Mouse (Mus musculus): ENCODE measurements around the gene Trim47. TPM values are rescaled to one million over a fixed set of nuclear protein-coding genes. Genes with fewer than 3 reads are reported as not detected.

Gene Trim47
- 8.4 and 9.3 TPM in 2 replicates for polyA plus RNA-seq (2012; rRNA removed)

GRCm38 (mm10) chr11:116127156-116127980 lies at the start of gene Trim47:
Trim47 (minus strand) TSS chr11:116127210.

GRCm38 (mm10) chr11:116167884-116168439 lies 41.0 kb upstream of the Trim47 start, which contains the start of gene Fbf1:
Fbf1 (minus strand) TSS chr11:116168166.

GRCm38 (mm10) chr11:116138468-116139138 lies 11.6 kb upstream of the Trim47 start, which contains the start of gene Mrpl38:
Mrpl38 (minus strand) TSS chr11:116138868.

GRCm38 (mm10) chr11:116130488-116131205 lies 3.6 kb upstream of the Trim47 start, which contains the start of gene Trim65:
Trim65 (minus strand) TSS chr11:116131128.

GRCm38 (mm10) chr11:116086258-116087193 lies 40.5 kb downstream of the Trim47 start, which contains the start of gene Wbp2:
Wbp2 (minus strand) TSS chr11:116086995.

GRCm38 (mm10) chr11:116077446-116078204 lies 49.4 kb downstream of the Trim47 start, which contains the start of gene Unc13d:
Unc13d (minus strand) TSS chr11:116077961.

Other genes with a start within 250 kb of the Trim47 start
- gene Smim5, start 227.2 kb downstream of the Trim47 start, polyA plus RNA-seq (2012; rRNA removed), result 0.31 and 2.1 TPM in 2 replicates
- gene Smim6, start 215.2 kb downstream of the Trim47 start, polyA plus RNA-seq (2012; rRNA removed), result 0.11 TPM in 1 of 2 replicates, not detected in the other
- gene Sap30bp, start 193.9 kb downstream of the Trim47 start, polyA plus RNA-seq (2012; rRNA removed), result 60.5 and 68.3 TPM in 2 replicates
- 25.8 and 28.1 TPM in 2 replicates for gene Recql5, start 193.7 kb downstream of the Trim47 start, polyA plus RNA-seq (2012; rRNA removed)
- gene Itgb4, start 152.5 kb downstream of the Trim47 start, polyA plus RNA-seq (2012; rRNA removed), result 1.1 and 1.2 TPM in 2 replicates
- gene Galk1, start 114.5 kb downstream of the Trim47 start, polyA plus RNA-seq (2012; rRNA removed), result 36.4 TPM in 2 replicates
- gene H3f3b, start 99.2 kb downstream of the Trim47 start, polyA plus RNA-seq (2012; rRNA removed), result 867 and 875 TPM in 2 replicates
- gene Unk, start 96.9 kb downstream of the Trim47 start, polyA plus RNA-seq (2012; rRNA removed), result 48.3 and 48.5 TPM in 2 replicates
- gene Unc13d, start 49.2 kb downstream of the Trim47 start, polyA plus RNA-seq (2012; rRNA removed), result 0.57 and 0.70 TPM in 2 replicates
- 132 and 148 TPM in 2 replicates for gene Wbp2, start 40.2 kb downstream of the Trim47 start, polyA plus RNA-seq (2012; rRNA removed)
- 3.0 and 3.3 TPM in 2 replicates for gene Trim65, start 3.9 kb upstream of the Trim47 start, polyA plus RNA-seq (2012; rRNA removed)
- gene Mrpl38, start 11.7 kb upstream of the Trim47 start, polyA plus RNA-seq (2012; rRNA removed), result 31.1 and 35.5 TPM in 2 replicates
- gene Fbf1, start 41.0 kb upstream of the Trim47 start, polyA plus RNA-seq (2012; rRNA removed), result 150 and 152 TPM in 2 replicates
- gene Ten1, start 71.6 kb upstream of the Trim47 start, polyA plus RNA-seq (2012; rRNA removed), result 57.2 and 60.7 TPM in 2 replicates
- gene Acox1, start 71.8 kb upstream of the Trim47 start, polyA plus RNA-seq (2012; rRNA removed), result 89.6 and 91.1 TPM in 2 replicates
- gene Evpl, start 110.9 kb upstream of the Trim47 start, polyA plus RNA-seq (2012; rRNA removed), result 0.95 and 1.3 TPM in 2 replicates
- gene Srp68, start 147.0 kb upstream of the Trim47 start, polyA plus RNA-seq (2012; rRNA removed), result 65.6 and 66.3 TPM in 2 replicates
- 0.21 and 0.25 TPM in 2 replicates for gene Galr2, start 153.7 kb upstream of the Trim47 start, polyA plus RNA-seq (2012; rRNA removed)
- 83.4 and 97.8 TPM in 2 replicates for gene Exoc7, start 180.0 kb upstream of the Trim47 start, polyA plus RNA-seq (2012; rRNA removed)
- gene Foxj1, start 208.2 kb upstream of the Trim47 start, polyA plus RNA-seq (2012; rRNA removed), result 12.1 and 16.5 TPM in 2 replicates